Mouse (Mus musculus) layer of hippocampus, adult 9-11 months (tissue): ENCODE data around the gene Cnga1.
"Not testable (repeated sequence)": the region's sequence is repeated elsewhere in the genome, so short reads cannot be mapped to it uniquely, and the experiment has no call there.

ENCODE experiments used
- DNase-seq: peaks from one replicate; pipeline ENCODE4 v3.0.0; 2022

Cnga1 gene

DNA sequence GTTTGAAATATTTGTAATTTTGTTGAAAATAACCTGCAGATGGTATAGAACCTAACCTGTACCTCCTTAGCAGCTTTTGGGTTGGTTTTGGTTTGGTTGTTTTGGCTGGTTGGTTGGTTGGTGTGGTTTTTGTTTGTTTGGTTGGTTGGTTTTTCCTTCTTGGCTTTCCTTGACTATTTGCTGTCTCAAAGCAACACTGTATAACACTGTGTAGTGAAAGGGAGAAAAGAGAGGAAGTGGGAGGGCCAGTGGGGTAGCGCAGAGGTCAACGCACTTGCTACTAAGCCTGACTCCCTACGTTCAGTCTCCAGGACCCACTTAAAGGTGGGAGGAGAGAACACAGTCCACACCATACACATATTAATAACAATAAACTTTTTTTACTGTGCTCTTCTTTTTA is 7.5 kb downstream of the Cnga1 start:
- DNase-seq = no peak

DNA sequence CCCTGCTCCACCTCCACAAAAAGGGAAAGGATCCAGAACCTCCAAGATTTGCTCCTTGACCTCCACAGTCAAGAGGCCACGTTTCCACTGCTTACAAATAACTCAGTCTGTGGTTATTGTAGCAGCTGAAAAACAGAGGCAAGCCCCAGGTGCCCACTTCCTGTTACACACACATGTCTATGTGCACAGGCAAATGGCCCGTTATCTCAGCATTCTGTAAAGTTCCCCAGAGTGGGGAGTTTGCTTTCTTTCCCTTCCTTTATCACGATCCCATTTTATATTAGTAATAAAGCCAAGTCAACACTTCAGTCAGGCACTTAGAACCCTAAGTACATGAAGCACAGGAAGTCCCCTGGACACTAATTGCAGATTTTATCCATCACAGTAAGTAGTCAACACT is 8.0 kb downstream of the Cnga1 start:
- no peak for DNase-seq

DNA sequence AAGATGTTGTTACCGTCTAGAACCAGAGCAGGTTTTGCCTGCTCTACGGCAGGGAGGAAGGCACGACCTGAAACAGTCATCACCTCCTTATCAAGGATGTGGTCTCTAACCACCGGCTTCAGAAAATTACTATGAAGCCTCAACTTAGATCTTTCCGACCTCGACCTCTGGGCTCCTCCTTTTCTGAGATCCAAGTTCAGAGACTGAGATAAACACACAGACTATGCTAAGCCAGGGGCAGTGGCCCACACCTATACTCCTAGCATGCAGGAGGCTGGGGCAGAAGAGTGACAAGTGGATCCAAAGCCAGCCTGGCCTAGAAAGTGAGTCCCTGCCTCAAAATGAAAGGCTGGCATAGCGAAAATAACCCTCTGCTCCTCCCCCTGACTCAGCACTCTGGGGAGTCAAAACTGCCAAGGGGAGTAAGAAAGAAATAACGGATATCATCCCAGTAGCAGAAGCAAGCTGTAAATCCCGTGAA is 9.2 kb downstream of the Cnga1 start:
- DNase-seq = no peak

DNA sequence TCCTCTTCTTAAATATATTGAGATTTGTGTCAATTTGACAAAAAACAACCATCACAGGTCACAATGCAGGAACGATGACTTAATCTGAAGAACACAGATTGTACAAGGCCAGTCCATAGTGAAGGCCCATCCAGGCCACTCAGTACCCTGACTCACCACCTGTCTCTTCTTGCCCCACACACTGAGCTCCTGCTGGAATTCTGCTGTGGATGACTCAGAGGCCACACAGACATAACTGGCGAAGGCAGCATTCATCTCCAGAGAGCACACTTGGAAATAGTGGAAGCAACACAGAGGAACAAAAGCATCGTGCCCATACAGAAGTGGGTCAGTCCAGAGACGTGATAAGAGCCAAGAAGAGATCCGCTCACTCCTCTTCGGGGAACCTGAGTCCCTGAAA is 14.0 kb downstream of the Cnga1 start:
- DNase-seq = no peak

DNA sequence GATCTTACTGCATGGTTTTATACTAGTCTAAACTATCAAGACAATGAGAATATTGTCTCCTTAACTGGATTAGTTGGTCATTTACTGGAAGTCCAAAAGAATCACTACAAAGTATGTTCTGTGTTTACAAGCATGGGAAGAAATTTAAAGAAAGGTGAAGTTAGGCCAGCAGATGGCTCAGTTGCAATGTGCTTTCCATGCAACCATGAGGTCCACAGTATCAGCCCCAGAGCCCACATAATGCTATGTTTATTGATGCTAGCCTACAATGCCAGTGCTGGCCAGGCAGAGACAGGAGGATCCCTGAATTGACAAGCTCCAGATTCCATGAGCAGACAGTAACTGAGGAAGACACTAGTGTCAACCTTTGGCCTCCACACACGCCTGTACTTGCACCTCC is 23.1 kb downstream of the Cnga1 start:
- no peak for DNase-seq

DNA sequence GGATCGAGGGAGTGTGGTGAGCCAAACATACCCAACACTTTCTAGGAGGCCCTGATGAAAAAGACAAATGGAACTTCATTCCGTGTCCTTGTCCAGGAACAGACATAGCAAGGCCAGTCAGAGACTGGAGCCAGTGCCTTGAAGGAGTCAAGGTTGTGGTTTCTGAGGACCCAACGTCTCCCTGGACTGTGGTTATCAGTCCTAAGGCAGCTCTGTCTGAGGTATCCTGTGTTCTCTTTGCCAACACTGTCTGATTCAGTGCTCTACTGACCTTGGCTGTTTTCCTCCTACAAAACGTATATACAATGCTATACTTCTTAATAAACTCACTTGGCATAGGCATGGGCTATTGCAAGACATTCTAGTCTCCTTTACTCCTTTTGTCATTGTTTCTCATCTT is 26.7 kb downstream of the Cnga1 start:
- DNase-seq = no peak

DNA sequence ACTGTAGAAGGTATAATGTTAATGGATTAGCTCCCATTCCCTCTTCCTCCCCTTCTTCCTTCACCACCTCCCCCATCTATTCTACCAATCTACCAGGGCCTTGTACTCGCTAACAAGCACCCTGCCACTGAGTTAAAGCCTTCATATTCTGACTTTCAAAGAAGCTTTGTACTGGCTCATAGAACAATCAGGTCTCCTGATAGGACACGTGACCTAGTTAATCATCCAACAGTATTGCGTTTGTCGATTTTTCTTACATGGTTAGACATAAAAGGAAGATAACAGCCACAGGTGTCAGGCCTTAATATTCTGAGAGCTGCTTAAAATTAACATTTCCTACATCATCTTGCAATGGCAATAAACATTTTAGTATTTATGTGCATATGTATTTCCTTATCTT is 40.9 kb downstream of the Cnga1 start:
- DNase-seq = no peak

DNA sequence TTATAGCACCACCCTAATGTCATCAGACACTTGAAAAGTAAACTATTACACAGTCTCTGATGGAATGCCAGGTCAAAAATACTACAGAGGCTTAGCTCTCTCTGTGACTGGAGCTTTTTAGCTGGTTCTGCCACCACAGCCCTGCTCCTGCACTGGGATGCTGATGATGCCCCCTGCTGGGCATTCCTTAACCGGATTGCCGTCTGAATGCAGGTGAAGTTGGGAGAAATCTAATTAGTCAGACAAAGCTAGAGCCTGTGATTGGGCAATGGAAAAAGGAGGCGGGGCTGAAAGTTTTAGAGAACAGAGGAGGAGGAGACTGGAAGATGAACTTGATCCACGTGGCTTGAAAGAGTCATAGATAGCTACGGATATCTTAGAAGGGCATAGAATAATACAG is 43.1 kb downstream of the Cnga1 start:
- no peak for DNase-seq

DNA sequence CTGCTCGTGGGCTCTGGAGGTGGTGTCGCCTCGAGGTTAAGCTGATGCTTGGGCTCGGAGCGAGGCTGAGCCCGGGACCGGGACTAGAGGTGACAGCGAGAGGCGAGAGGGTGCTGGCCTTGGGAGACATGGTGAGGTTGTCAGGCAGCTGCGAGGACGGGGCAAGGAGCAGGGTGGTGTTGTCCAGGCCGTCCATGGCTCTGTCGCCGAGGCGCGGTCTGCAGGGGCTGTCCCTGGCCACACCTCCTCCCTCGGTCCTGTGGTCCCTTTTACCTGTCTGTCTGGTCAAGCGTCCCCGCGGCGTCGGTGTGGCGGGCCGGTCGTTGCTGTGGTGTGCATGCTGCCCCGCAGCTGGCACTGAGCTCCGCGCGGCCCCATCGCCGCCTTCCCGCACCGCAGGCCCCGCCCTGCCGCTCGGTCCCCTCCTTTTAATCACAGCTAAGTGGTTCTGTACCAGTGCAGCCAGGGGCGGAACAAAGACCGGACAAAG is 56.8 kb downstream of the Cnga1 start, which contains the start of gene Gm5868:
Gene Gm5868, minus strand, starts transcription at position 360 of the 490 bp plus-strand sequence.
- DNase-seq = no peak

DNA sequence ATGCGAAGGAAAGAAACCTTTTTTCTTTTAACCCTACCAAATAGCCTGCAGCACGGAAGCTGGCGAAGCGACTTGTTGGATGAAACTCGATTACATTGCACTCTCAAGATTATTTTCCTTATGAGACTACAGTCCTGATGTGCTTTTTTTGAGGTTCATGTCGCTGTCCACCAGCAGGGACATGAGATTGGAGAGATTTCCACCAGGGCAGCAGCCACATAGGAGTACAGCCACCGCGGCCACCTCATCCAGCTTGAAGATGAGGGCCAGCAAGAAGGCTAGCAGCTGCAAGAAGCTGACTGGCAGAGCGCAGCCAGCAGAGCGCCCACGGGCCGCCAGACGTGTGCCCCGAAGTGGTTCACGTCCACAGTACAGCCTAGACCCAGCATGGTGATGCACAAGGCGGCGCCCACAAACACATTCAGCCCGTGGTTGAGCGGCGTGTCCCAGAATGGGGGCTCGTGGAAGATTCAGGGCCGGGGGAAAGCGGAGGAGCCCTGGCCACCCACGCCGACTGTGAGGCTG is 57.3 kb downstream of the Cnga1 start:
- DNase-seq = not testable (repeated sequence)

DNA sequence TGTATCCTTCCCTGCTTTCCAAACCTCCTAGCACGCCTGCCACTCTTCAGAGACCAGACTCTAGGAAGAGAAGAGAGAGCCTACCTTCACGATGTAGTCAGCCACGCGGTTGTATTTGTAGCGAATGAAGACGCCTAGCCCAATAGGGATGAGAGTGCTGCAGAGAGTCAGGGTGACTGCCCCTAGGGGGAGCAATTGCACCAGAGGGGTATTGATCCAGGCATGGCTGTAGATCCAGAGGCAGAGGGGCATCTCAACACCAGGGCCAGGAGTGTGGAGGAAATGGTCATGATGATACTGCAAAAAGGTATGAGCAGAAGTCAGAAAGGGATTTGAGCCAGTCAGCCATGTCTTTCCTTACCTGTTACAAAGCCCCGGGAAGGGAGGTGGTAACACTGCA is 58.0 kb downstream of the Cnga1 start:
- not testable (repeated sequence) for DNase-seq

DNA sequence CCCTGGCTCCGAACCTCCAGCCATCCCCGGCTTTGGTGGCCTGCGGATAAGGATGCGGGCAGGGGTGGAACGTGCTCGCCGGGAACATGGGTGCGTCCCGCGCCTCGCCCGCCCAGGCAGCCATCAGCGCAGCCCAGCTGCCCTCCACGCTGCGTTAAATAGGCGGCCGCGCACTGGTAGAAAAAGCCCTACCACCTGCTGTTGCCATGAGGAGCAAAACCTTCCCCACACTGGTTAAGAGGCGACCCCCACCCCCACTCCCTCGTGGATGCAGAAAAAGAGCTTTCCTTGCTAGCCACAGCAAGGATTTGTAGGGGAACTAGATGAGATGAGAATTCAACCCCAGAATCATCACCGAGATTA is 63.1 kb downstream of the Cnga1 start, which contains the start of gene Zar1:
Gene Zar1, minus strand, starts transcription at position 285 of the 363 bp plus-strand sequence.
- DNase-seq = not testable (repeated sequence)

DNA sequence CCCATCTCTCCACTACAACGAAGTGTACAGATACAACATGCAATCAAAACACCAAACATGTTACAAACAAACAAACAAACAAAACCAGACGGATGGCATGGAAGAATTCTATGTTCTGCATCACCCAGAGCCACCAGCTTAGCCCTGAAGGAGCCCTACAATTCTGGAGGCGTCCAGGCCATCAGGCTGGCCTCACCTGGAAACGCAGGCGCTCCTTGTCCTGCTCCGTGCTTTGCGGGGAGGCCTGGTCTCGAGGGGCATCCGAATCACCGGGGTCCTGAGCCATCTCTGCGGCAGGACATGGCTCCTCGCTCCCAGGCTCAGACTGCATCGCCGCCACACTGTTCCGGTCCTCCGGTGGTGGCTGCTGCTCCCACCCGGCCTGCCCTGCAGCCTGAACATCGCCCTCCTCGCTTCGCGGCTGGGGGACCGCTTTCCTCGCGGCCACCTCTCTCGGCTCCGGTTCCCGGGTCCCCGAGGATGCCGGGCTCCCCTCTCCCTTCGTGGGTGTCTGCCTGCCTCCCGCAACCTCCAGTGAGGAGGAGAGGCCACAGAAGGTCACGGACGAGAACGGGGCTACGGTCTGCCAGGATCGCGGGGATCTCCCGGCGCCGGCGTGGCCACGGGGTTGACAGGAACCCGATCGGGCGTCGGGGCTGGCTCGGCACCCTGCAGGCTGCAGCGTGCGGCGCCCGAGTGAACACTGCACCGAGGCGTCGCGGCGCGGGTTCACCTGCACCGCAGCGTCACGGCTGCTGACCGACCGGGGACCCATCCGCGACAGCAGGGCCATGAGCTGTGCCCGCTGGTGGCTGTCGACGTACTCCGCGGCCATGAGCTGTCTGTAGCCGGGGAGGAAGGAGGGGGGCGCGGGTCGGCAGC is 63.7 kb downstream of the Cnga1 start:
- DNase-seq = not testable (repeated sequence)

DNA sequence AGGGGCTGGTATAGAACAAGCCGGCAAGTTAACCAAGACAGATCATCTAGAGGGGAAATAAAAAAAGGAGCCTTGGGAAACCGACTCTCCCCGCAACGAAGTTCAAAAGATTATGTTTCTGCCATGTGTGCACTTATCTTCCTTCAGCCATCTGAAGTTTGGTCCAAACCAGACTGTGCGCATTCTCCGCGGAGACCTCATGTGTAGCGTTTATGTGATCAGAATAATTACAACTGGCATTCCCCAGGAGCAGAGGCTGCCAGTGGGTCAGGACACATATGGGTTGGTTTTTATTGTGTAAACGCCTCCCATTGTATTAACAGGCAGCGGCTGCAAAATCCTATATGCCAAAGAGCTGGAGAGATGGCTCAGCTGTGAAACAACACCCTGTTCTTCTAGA is 64.5 kb downstream of the Cnga1 start:
- not testable (repeated sequence) for DNase-seq

DNA sequence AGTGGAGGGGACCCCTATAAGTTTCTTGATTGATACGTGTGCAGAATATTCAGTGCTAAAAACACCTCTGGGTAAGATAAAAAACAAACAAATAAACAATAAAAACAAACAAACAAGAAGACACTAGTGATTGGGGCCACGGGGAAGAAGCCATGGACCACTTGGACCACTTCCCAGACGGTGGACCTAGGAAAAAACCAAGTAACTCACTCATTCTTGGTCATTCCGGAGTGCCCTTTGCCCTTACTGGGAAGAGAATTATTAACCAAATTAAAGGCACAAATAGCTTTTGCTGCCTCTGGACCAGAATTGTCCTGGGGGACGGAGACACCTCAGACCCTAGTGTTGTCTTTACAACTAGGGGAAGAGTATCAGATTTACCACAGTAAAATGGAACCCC is 78.5 kb downstream of the Cnga1 start:
- DNase-seq = no peak

DNA sequence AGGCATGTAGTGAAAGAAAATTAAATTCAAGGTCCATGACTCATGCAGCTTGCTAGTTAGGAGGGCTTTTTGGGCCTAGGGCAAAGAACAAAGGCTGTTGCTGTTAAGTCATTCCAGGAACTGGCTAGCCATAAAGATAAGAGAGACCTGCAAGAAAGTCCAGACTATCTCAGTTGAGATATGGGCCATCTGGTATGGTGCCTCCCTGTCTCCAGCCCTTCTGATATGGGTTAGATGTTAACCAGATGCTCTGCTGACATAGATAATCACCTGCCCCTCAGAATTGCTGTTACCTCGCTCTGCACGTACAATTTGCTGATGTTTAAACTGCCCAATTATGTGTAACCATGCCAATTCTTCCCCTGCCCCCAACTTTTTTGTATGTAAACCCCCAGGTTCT is 80.9 kb downstream of the Cnga1 start:
- DNase-seq = not testable (repeated sequence)

DNA sequence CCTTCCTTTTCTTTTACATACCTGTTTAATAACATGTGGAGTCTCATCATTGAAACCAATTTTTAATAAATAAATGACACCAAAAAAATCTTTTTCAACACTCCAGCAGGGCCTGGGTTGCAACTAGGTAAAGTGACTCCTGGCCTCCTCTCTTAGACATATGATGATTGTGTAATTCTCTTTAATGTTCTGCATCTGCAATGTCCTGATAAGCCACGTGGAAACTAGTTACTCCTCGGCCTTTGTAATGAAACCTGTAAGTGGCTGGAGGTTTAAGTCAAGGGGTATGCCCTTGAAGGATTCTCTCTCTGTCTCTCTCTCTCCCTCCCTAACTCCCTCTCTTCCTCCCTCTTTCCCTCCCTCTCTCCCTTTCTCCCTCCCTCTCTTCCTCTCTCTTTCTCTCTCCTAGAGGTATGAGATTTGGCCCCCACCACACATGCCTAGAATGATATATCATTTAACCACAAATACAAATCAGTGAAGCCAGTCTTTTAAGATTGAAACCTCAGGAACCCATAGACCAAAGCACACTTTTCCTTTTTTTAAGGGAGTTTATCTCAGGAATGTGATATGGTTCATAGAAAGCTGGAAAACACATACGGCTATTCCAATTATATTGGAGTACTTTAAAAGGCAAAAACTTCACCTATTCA is 83.0 kb downstream of the Cnga1 start:
- no peak for DNase-seq

DNA sequence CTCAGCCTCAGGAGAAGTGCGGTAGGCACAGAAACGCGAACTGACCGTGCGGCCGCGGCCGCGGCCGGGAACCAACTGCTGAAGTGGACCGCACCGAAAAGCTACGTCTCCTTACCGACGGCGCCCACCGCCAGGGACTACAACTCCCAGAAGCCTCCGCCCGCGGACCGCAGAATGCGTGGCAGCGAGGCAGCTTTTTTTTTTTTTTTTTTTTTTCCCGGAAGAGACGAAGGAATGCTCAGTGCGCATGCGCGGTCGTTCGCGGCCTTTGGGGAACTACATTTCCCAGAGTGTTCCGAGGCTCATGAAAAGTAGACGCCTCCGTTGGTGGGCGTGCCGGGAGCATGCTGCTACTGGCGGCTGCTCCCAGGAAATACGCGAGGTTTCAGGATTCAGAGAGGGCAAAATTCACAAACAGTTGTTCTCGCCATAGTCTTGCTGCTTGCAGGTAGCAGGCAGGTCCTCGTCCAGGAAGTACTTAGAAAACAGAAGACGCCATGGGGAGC is 84.5 kb downstream of the Cnga1 start, which contains the start of gene Nfxl1:
Gene Nfxl1, minus strand, starts transcription at position 141 of the 506 bp plus-strand sequence.
- DNase-seq = peak; percentile 96

DNA sequence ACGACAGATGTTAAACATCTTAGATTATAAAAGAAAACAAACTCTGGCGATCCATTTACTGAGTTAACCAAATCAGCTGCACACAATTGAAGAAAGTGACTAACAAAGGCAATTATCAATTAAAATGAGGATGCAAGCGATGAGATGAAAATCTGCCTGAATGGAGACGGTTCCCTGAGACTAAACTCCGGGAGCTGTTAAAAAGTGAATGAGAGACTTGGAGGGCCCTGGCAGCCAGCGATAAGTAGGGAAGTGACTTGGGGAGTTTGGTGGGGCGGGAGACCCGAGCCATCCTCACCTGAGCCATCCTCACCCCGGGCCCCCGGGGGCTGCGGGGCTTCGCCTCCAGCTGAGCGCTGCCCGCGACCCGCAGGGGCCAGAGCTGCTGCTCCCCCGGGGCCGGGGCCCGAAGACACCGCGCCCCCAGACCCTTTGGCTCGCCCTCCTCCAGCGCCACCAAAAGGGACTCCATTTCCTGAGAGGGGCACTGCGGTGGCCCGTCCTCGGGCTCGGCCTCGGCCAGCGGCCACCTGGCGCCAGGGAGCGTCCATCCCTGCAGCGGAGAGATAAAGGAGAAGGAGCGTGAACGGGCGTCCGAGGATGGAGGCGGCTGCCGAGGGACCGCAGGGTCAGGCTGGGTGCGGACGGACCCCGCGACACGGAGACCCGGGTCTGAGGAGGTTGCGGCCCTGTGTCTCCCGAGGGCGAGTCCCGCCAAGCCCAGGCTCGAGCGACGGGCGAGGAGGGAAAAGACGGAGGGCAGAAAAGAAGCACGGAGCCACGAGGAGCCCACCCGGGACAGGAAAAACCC is 85.2 kb downstream of the Cnga1 start:
- DNase-seq = no peak

DNA sequence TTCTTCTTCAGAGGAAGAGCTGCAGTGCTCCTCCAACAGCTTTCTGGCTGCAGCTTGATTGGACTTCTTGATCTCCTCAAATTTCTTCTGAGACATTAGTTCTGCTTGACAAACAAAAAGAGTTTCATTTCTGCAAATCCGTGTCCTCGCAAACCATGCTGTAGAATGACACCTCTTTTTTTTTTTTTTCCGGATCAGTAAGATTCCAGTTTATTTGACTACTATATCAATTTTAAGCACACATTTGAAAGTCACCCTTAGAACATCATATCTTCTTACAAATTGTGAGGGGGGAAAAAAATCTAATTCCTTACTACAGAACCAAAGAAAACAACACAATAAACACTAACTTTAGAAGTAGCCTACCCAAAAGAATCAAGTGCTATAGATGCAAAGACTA is 87.8 kb downstream of the Cnga1 start:
- no peak for DNase-seq
